Mouse (Mus musculus) spleen, postnatal 14 days (tissue): ENCODE data around the gene Mypn.
A peak's percentile ranks its signal among the peaks of the same experiment; 100 is the strongest.

Source experiments
- DNase-seq, 2 experiments: peaks; one replicate each; pipeline ENCODE4 v3.0.0; 2021 to 2022; ENCODE audit warnings: low spot score in 2 of 2

Mypn gene

GRCm38 (mm10) chr10:63203728-63204127 is at the start of gene Mypn:
Gene Mypn, minus strand, starts transcription at chr10:63203952.
- DNase-seq: no peak

GRCm38 (mm10) chr10:63248421-63248820 is 44.7 kb upstream of the Mypn start:
- no peak for DNase-seq

GRCm38 (mm10) chr10:63247457-63247856 is 43.7 kb upstream of the Mypn start:
- DNase-seq: no peak

GRCm38 (mm10) chr10:63245846-63246245 is 42.1 kb upstream of the Mypn start:
- DNase-seq: no peak

GRCm38 (mm10) chr10:63244746-63245145 is 41.0 kb upstream of the Mypn start:
- peak in 1 of 2 experiments; percentile 36 for DNase-seq

GRCm38 (mm10) chr10:63244055-63244671 is 40.4 kb upstream of the Mypn start:
- DNase-seq: peak in 1 of 2 experiments; percentile 43

GRCm38 (mm10) chr10:63243493-63244054 is 39.8 kb upstream of the Mypn start, which contains the start of gene Herc4:
Gene Herc4, plus strand, starts transcription at chr10:63243810.
- peak; percentile 94 to 97 for DNase-seq

- no peak for DNase-seq
Observed at GRCm38 (mm10) chr10:63242798-63243435, 39.2 kb upstream of the Mypn start.

GRCm38 (mm10) chr10:63240868-63241271 is 37.1 kb upstream of the Mypn start:
- DNase-seq: no peak

- DNase-seq: no peak
Observed at GRCm38 (mm10) chr10:63239848-63240247, 36.1 kb upstream of the Mypn start.

- DNase-seq: no peak
Observed at GRCm38 (mm10) chr10:63238090-63238489, 34.3 kb upstream of the Mypn start.

GRCm38 (mm10) chr10:63237206-63237605 is 33.5 kb upstream of the Mypn start:
- DNase-seq: no peak

GRCm38 (mm10) chr10:63236663-63237062 is 32.9 kb upstream of the Mypn start:
- DNase-seq: no peak

GRCm38 (mm10) chr10:63235889-63236288 is 32.1 kb upstream of the Mypn start:
- no peak for DNase-seq

GRCm38 (mm10) chr10:63234133-63234532 is 30.4 kb upstream of the Mypn start:
- DNase-seq: no peak

- DNase-seq: no peak
Observed at GRCm38 (mm10) chr10:63231630-63232029, 27.9 kb upstream of the Mypn start.

- no peak for DNase-seq
Observed at GRCm38 (mm10) chr10:63230854-63231253, 27.1 kb upstream of the Mypn start.

- no peak for DNase-seq
Observed at GRCm38 (mm10) chr10:63230266-63230665, 26.5 kb upstream of the Mypn start.

GRCm38 (mm10) chr10:63224341-63224740 is 20.6 kb upstream of the Mypn start:
- DNase-seq: no peak

- DNase-seq: no peak
Observed at GRCm38 (mm10) chr10:63221081-63221783, 17.5 kb upstream of the Mypn start.

GRCm38 (mm10) chr10:63208871-63209270 is 5.1 kb upstream of the Mypn start:
- no peak for DNase-seq

- DNase-seq: no peak
Observed at GRCm38 (mm10) chr10:63203002-63203401, 750 bp downstream of the Mypn start.

- DNase-seq: no peak
Observed at GRCm38 (mm10) chr10:63201534-63201933, 2.2 kb downstream of the Mypn start.
